Mouse (Mus musculus) neural tube, embryonic 14.5 days (tissue): ENCODE results near the gene Amigo3. TPM values are rescaled to one million over a fixed set of nuclear protein-coding genes. Genes with fewer than 3 reads are reported as not detected.

ENCODE experiments used
- ATAC-seq: fragments of 200-750 bp; cut with Nextera tagmentation; 2 replicates; pipeline ENCODE4 v1.8.0; 2017; ENCODE audit warnings: low read depth, mild to moderate bottlenecking, moderate TSS enrichment, moderate library complexity
- H3K27ac ChIP-seq: fragments of 300-500 bp; sonication (generic); 2 replicates; pipeline ENCODE4 v1.5.1; 2014; ENCODE audit warnings: low read depth, mild to moderate bottlenecking, control low read depth, low read length, moderate library complexity, mixed read lengths
- H3K27me3 ChIP-seq: fragments of 300-500 bp; sonication (generic); 2 replicates; pipeline ENCODE4 v1.6.1; 2014; ENCODE audit warnings: low read length; ENCODE audit not compliant: control insufficient read depth, insufficient read depth
- H3K36me3 ChIP-seq: fragments of 300-500 bp; sonication (generic); 2 replicates; pipeline ENCODE4 v1.6.1; 2014; ENCODE audit warnings: low read length, mixed read lengths; ENCODE audit not compliant: control insufficient read depth, insufficient read depth
- H3K4me1 ChIP-seq: fragments of 300-500 bp; sonication (generic); 2 replicates; pipeline ENCODE4 v1.6.1; 2014; ENCODE audit warnings: low read length; ENCODE audit not compliant: control insufficient read depth, insufficient read depth
- H3K4me2 ChIP-seq: fragments of 300-500 bp; sonication (generic); 2 replicates; pipeline ENCODE4 v1.6.1; 2014; ENCODE audit warnings: mild to moderate bottlenecking, low read depth, low read length, control low read depth
- H3K4me3 ChIP-seq: fragments of 300-500 bp; sonication (generic); 2 replicates; pipeline ENCODE4 v1.5.1; 2014; ENCODE audit warnings: low read depth, low read length, control low read depth, mixed read lengths
- H3K9ac ChIP-seq: fragments of 300-500 bp; sonication (generic); replicated peaks from 2 replicates; pipeline ENCODE4 v1.6.1; 2014; ENCODE audit warnings: low read depth, mild to moderate bottlenecking, control low read depth, low read length, mixed read lengths
- H3K9me3 ChIP-seq: fragments of 300-500 bp; sonication (generic); 2 replicates; pipeline ENCODE4 v1.6.1; 2016; ENCODE audit warnings: low read length; ENCODE audit not compliant: control insufficient read depth
- WGBS: fragments of 180-500 bp; shearing (Covaris S2); extraction: QIAGEN DNeasy Blood & Tissue Kit; methylation state at CpG from one replicate; pipeline ENCODE4 v1.1.7; 2014; 5-methylcytosine and 5-hydroxymethylcytosine counted together
- polyA plus RNA-seq: library from polyadenylated mRNA; unstranded; fragments of >200 nt; fragmentation: Nextera tagmentation; extraction: Ambion mirVana; gene quantifications from 2 replicates; pipeline ENCODE4 v1.2.1, GENCODE M21; 2014

The Amigo3 gene
- polyA plus RNA-seq, 1 experiment from 2014 or later, result 2.8 TPM

- H3K27me3 ChIP-seq, result no peaks in the 10 kb centered on the region
- H3K9me3 ChIP-seq, result no peaks in the 10 kb centered on the region
- H3K4me3 ChIP-seq, result peak overlapping the region; percentile 54
- peak; percentile 2; the same call in 1 of the 2 replicates for ATAC-seq
- 42% methylated on average over 15 of the region's 15 CpGs for WGBS
- peak overlapping the region; percentile 70; the same call in 1 of the 2 replicates for H3K27ac ChIP-seq
- peak overlapping the region; percentile 60 for H3K9ac ChIP-seq
- peak overlapping the region; percentile 87 for H3K4me2 ChIP-seq
- peaks cover 34% of the 10 kb centered on the region; the same call in 1 of the 2 replicates for H3K36me3 ChIP-seq
- peaks cover 11% of the 10 kb centered on the region for H3K4me1 ChIP-seq
Measured at GRCm38 (mm10) chr9:108049561-108050251, 3.3 kb upstream of the Amigo3 start.

DNA sequence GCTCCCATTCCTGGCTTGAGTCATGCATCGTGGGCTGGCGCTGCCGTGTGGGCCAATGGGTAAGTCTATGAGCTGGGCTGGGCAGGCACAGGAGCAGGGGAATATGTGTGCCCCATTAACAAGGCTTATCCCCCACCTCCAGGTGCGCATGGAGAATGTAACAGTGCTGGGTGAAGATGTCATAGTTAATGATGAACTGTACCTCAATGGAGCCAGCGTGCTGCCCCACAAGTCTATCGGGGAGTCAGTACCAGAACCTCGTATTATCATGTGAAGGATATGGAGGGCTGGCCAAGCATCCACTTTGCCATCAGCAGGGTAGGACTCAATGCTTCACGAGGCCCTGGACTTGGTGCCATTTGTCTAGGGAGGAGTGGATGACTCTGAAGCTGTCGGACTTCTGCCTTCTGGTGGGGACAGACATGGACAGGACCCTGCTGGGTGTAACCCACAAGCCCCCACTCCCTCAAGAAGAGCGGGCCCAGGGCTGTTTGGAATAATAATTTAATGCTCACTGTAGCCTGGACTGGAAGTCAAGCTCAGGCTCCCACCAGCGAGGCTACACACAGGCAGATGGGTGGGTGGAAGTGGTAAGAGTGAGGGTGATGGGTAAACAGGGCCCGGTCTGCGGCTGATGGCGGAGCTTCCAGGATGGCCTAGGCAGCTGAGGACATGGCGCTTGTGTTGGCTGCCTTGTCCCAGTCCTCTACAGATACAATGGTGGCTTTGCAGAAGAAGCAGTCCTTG lies 1.6 kb upstream of the Amigo3 start:
- H3K36me3 ChIP-seq, result peaks cover 33% of the 10 kb centered on the region
- no peak overlapping the region for H3K4me3 ChIP-seq
- no peaks in the 10 kb centered on the region for H3K27me3 ChIP-seq
- 97% methylated on average over 15 of the region's 15 CpGs for WGBS
- no peak overlapping the region for H3K27ac ChIP-seq
- H3K4me1 ChIP-seq, result peaks cover 11% of the 10 kb centered on the region
- H3K9me3 ChIP-seq, result no peaks in the 10 kb centered on the region
- H3K9ac ChIP-seq, result no peak overlapping the region
- no peak overlapping the region for H3K4me2 ChIP-seq
- ATAC-seq, result no peak

DNA sequence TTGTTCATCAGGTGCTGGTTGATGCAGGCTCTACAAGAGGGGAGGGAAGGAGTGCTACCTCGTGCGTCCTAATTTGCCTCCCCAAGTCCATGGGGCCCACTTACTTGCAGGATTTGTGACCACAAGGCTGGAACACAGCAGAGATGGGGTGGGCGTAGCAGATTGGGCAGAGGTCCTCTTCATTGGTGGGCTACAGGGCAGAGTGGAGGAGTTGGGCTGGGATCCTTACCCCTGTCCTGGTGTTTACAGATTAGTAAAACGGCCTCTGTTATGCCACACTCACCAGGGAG lies 1.1 kb upstream of the Amigo3 start:
- peaks cover 28% of the 10 kb centered on the region for H3K36me3 ChIP-seq

DNA sequence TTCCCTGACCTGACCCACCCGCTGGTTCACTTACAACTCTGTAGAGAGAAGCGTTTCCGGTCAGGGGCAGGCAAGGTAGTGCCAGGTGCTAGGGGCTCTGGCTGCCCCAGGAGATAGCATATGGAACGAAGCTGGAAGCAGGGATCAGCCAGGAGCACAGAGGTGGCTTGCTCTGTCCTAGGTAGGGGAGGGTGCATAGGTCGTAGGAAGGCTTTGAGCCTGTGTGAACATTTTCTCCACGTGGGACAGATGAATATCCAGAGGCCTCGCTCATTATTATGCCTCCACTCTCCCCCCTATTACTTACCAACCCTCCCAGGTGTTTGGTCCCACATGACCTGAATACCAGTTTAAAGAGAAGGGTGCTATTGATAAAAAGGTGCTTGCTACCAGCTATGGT lies 548 bp upstream of the Amigo3 start:
- Histone ChIP-seq H3K27ac (no peak overlapping the region), H3K27me3 (no peaks in the 10 kb centered on the region), H3K36me3 (peaks cover 27% of the 10 kb centered on the region), H3K4me2 (no peak overlapping the region), H3K4me1 (peaks cover 11% of the 10 kb centered on the region), H3K9me3 (no peaks in the 10 kb centered on the region), H3K4me3 (no peak overlapping the region), H3K9ac (no peak overlapping the region)
- 75% methylated on average over 7 of the region's 7 CpGs for WGBS
- ATAC-seq, result no peak

More for the DNA sequence above, 1.1 kb upstream of the Amigo3 start:
- H3K9ac ChIP-seq, result no peak overlapping the region
- H3K27me3 ChIP-seq, result no peaks in the 10 kb centered on the region
- WGBS, result 83% methylated on average over 4 of the region's 4 CpGs
- no peak for ATAC-seq
- H3K4me3 ChIP-seq, result no peak overlapping the region
- no peaks in the 10 kb centered on the region for H3K9me3 ChIP-seq
- H3K4me1 ChIP-seq, result peaks cover 11% of the 10 kb centered on the region
- H3K4me2 ChIP-seq, result no peak overlapping the region
- no peak overlapping the region for H3K27ac ChIP-seq

DNA sequence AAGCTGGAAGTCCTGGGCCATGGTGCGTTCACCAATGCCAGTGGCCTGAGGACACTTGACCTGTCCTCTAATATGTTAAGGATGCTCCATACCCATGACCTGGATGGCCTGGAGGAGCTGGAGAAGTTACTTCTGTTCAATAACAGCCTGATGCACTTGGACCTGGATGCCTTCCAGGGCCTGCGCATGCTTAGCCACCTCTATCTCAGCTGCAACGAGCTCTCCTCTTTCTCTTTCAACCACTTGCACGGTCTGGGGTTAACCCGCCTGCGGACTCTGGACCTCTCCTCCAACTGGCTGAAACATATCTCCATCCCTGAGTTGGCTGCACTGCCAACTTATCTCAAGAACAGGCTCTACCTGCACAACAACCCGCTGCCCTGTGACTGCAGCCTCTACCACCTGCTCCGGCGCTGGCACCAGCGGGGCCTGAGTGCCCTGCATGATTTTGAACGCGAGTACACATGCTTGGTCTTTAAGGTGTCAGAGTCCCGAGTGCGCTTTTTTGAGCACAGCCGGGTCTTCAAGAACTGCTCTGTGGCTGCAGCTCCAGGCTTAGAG lies 786 bp downstream of the Amigo3 start:
- H3K4me1 ChIP-seq, result peaks cover 7% of the 10 kb centered on the region
- H3K9ac ChIP-seq, result no peak overlapping the region
- H3K27ac ChIP-seq, result no peak overlapping the region
- no peaks in the 10 kb centered on the region for H3K9me3 ChIP-seq
- H3K27me3 ChIP-seq, result no peaks in the 10 kb centered on the region
- H3K4me2 ChIP-seq, result no peak overlapping the region
- H3K36me3 ChIP-seq, result peaks cover 27% of the 10 kb centered on the region
- H3K4me3 ChIP-seq, result no peak overlapping the region
- no peak for ATAC-seq
- WGBS, result 93% methylated on average over 15 of the region's 15 CpGs

- no peak overlapping the region for H3K9ac ChIP-seq
- no peaks in the 10 kb centered on the region for H3K9me3 ChIP-seq
- peaks cover 33% of the 10 kb centered on the region for H3K36me3 ChIP-seq
- H3K27ac ChIP-seq, result no peak overlapping the region
- no peak overlapping the region for H3K4me3 ChIP-seq
- 89% methylated on average over 22 of the region's 22 CpGs for WGBS
- H3K4me1 ChIP-seq, result peaks cover 7% of the 10 kb centered on the region
- no peak for ATAC-seq
- H3K27me3 ChIP-seq, result no peaks in the 10 kb centered on the region
- no peak overlapping the region for H3K4me2 ChIP-seq
Measured at GRCm38 (mm10) chr9:108054331-108055040, 1.5 kb downstream of the Amigo3 start.

- Histone ChIP-seq H3K36me3 (peaks cover 35% of the 10 kb centered on the region), H3K9me3 (no peaks in the 10 kb centered on the region), H3K4me3 (no peak overlapping the region), H3K9ac (no peak overlapping the region), H3K4me1 (peaks cover under 1% of the 10 kb centered on the region; the same call in 1 of the 2 replicates), H3K27me3 (no peaks in the 10 kb centered on the region), H3K27ac (no peak overlapping the region), H3K4me2 (no peak overlapping the region)
- no peak for ATAC-seq
- 100% methylated on average over 1 of the region's 1 CpGs for WGBS
Measured at GRCm38 (mm10) chr9:108055061-108055460, 2.1 kb downstream of the Amigo3 start.

DNA sequence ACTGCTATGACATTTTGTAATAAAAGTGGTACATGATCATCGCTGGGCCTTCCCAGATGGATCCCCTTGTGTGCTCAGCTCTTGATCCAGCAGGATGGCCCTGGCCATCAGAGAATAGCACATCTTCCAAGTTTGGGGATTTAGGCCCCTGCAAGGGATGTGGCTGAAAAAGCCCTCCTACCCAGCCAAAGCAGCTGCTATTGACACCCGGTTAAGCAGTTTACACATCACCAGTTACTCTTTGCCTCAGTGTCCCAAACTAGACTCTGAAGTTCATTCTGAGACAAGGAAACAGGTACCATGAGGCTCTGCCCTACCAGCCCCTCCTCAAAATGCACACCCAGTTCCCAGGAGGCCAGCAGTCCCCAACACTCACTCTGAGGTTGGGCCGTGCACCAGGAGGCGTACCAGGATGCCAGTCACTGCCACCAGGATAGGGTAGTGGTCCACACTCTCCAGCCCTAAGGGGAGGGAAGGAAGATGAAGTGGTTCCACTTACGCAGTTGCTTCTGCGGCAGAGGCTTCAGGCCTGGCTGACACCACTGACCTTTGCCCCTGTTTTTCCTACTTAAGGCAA lies 2.8 kb downstream of the Amigo3 start:
- 89% methylated on average over 6 of the region's 6 CpGs for WGBS
- ATAC-seq, result no peak
- Histone ChIP-seq H3K36me3 (peaks cover 39% of the 10 kb centered on the region), H3K9ac (no peak overlapping the region), H3K9me3 (no peaks in the 10 kb centered on the region), H3K27ac (no peak overlapping the region), H3K4me3 (no peak overlapping the region), H3K27me3 (no peaks in the 10 kb centered on the region), H3K4me2 (no peak overlapping the region), H3K4me1 (no peaks in the 10 kb centered on the region)
